Mouse (Mus musculus) spleen, postnatal 36 days (tissue): ENCODE results near the gene Dmrt1.

ENCODE experiments used
- DNase-seq, 2 experiments: peaks; one replicate each; pipeline ENCODE4 v3.0.0; 2022; ENCODE audit warnings: low spot score in 2 of 2, mixed read lengths in 1 of 2

The Dmrt1 gene

GRCm38 (mm10) chr19:25622291-25623251, 117.2 kb downstream of the Dmrt1 start:
- DNase-seq = peak; percentile 16 to 22

- DNase-seq = peak; percentile 17 to 29
These were observed 123.1 kb downstream of the Dmrt1 start for GRCm38 (mm10) chr19:25628490-25628889.

DNA sequence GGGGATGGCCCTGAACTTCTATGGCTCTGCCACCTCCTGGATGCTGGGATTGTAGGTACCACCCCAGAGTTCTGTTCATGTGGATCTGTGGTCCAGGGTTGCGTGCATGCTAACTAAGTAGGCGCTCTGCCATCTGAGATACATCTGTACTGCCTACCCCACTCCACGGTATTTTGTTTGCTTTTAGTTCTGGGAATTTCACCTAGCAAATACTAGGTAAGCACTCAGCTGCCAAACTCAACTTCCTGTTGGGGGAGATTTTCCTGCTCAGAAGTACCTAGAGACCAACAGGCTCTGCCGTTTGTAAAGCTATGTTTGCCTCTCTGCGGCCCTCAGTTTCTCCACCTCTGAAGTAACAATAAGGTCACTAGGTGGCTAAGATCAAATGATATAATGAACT, 129.7 kb downstream of the Dmrt1 start:
- no peak for DNase-seq

DNA sequence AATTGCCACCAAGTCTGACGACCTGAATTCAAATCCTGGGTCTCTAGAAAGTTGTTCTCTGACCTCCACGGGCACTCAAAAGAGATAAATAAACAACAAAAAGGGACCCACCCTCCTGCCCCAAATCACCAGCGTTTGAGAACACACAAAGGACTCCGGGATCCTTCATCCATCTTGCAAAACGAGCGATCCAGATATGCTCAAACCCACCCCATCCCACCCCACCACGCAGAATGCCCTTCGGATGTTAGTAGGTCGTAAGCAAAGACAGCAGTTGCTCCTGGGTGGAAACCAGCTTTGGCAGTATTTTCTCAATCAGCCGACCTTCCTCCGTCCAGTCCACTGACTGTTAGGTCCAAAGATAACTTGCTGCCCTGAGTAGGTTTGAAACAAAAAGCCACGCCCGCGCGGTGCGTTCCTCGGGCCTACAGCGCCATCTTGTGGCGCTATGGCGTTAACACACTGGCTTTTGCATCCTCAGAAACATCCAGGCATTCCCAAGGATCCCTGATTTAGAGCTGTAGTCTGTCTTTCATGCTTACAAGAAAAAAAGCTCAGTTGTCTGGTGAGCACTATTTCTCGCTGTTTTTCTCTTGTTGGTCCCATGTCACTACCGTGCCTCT, 130.3 kb downstream of the Dmrt1 start:
- DNase-seq = no peak

DNA sequence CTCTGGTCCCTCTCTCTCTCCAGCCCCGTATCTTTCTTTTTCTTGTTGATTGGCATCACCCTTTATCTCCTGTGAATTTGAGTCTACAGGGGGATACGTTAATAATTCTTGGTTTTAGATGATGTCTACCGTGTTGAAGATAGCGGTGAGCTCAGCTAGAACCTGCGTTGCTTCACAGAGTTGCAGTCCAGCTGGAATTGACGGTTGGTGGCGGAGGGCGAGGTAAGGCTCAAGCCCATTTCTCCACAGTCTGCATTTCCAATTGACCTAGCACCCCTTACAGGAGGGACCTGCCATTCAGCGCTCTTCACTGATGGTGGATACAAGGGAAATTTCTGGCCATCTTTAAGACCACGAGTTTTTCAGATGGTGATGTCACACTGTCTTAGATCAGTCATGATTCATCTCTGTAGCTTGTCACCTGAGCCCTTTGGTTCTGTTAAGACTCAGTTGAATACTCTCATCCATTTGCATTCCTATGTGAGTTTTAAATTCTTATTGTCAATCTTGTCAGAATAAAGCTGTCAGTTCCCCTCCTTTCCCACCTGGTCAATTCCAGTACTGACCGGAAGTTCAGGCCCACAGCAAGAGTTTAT, 133.4 kb downstream of the Dmrt1 start:
- no peak for DNase-seq

GRCm38 (mm10) chr19:25641786-25642185, 136.4 kb downstream of the Dmrt1 start:
- DNase-seq = no peak

GRCm38 (mm10) chr19:25647136-25647535, 141.7 kb downstream of the Dmrt1 start:
- DNase-seq = no peak

GRCm38 (mm10) chr19:25648701-25649100, 143.3 kb downstream of the Dmrt1 start:
- no peak for DNase-seq

- DNase-seq = no peak
These were observed 145.1 kb downstream of the Dmrt1 start for GRCm38 (mm10) chr19:25650474-25650873.

GRCm38 (mm10) chr19:25652560-25652959, 147.1 kb downstream of the Dmrt1 start:
- no peak for DNase-seq
